ENCODE assay signal across 8 mouse cellular contexts in genomic region chr1:171113873-171114299, GRCm38 (mm10). TPM values are rescaled to one million over a fixed set of nuclear protein-coding genes. Genes with fewer than 3 reads are reported as not detected.
DNase-seq lines count a peak whose midpoint lies in the region; ATAC-seq lines count a peak whose summit lies in the region.

Gene Cfap126 (plus strand): TSS chr1:171113918.

- peak within 1 kb of the TSS; percentile 71 for H3K9ac ChIP-seq in hindbrain, embryonic 13.5 days

- peak within 1 kb of the TSS; percentile 75 for H3K4me2 ChIP-seq in hindbrain, embryonic 13.5 days

- peak; percentile 94 for DNase-seq in Muller cell, postnatal 12 days (ENCODE audit: inconsistent ontology term)
- DNase-seq in cerebellum, postnatal 10 days = peak; percentile 75 to 79
- peak; percentile 31 to 59 for DNase-seq in frontal cortex, postnatal 10 days (ENCODE audit: low spot score in 2 of 2)
- DNase-seq in layer of hippocampus, postnatal 36 days = peak; percentile 34 to 60
- peak; percentile 92 for DNase-seq in lung, postnatal 25 days (ENCODE audit: low spot score)
- DNase-seq in ovary, postnatal 36 days (ENCODE audit: low spot score) = peak; percentile 82
- DNase-seq in thymus, postnatal 25 days = peak; percentile 31

- peaks cover 29% of the 10 kb centered on the region for H3K4me1 ChIP-seq in hindbrain, embryonic 13.5 days (replicated peaks)

- no peaks in the 10 kb centered on the region for H3K27me3 ChIP-seq in hindbrain, embryonic 13.5 days

- 1% methylated on average over 24 of the region's 24 CpGs for WGBS in hindbrain, embryonic 13.5 days

- H3K27ac ChIP-seq in hindbrain, embryonic 13.5 days = peak within 1 kb of the TSS; percentile 46; the same call in 1 of the 2 replicates

- 0 out of 2 replicates have a peak, but pooled peaks have one; percentile 10 for ATAC-seq in hindbrain, embryonic 13.5 days (ENCODE audit: low FRiP score)

- H3K9me3 ChIP-seq in hindbrain, embryonic 13.5 days = no peaks in the 10 kb centered on the region

- H3K4me3 ChIP-seq in hindbrain, embryonic 13.5 days = peak within 1 kb of the TSS; percentile 47

- H3K36me3 ChIP-seq in hindbrain, embryonic 13.5 days = no peaks in the 10 kb centered on the region

RNA-seq across cellular contexts. Expression of gene Cfap126, which starts in this region (rescaled TPM):
- polyA plus RNA-seq in hindbrain, embryonic 13.5 days (2015; fragmentation: Nextera tagmentation; extraction: Ambion mirVana) = 9.4 and 18.4 TPM in 2 replicates
- total RNA-seq in layer of hippocampus, postnatal 36 days (2021) = 1 to 10 TPM in 1 of 2 experiments, under 1 TPM in 1; 0.92 to 1.8 TPM

Comparison
In these comparisons a context has a peak if more than half of its experiments do, and no peak if none do; other contexts are left out.
1. Peak in every context shown above with its lines: DNase-seq, ATAC-seq, H3K4me3 ChIP-seq and H3K27ac ChIP-seq.
2. DNase-seq: peak in every context shown above with its lines; median percentile 94 in Muller cell, postnatal 12 days; 92 in lung, postnatal 25 days; 82 in ovary, postnatal 36 days; 77 in cerebellum, postnatal 10 days; 47 in layer of hippocampus, postnatal 36 days; 45 in frontal cortex, postnatal 10 days; 31 in thymus, postnatal 25 days.